8 mouse cellular contexts compared by ENCODE assay signal in genomic region chr9:64639664-64640063, GRCm38 (mm10).
DNase-seq lines count a peak whose midpoint lies in the region; ATAC-seq and TF ChIP-seq lines count a peak whose summit lies in the region.

No protein-coding gene starts in this region.

- H3K27me3 ChIP-seq in CH12.LX (replicated peaks): peaks cover 3% of the 10 kb centered on the region
- no peaks in the 10 kb centered on the region for H3K27me3 ChIP-seq in forebrain, embryonic 14.5 days (replicated peaks; ENCODE audit: control insufficient read depth, insufficient read depth, low read length)

- no peak overlapping the region for H3K9ac ChIP-seq in CH12.LX (ENCODE audit: insufficient read depth, low read depth)
- H3K9ac ChIP-seq in forebrain, embryonic 14.5 days (ENCODE audit: low read length): no peak overlapping the region

- no peaks in the 10 kb centered on the region for H3K36me3 ChIP-seq in CH12.LX (replicated peaks in 1 of 2; ENCODE audit: control insufficient read depth in 1 of 2, insufficient read depth in 1 of 2, low read length in 1 of 2)
- H3K36me3 ChIP-seq in forebrain, embryonic 14.5 days (ENCODE audit: control insufficient read depth, insufficient read depth, low read length): no peaks in the 10 kb centered on the region

- dilution Hi-C loops in CH12.LX (cut with MboI; ENCODE audit: extremely low pct_ligation_motif_present, extremely low pct_unique_long_range_greater_than_20kb, low sequenced_read_pairs): no loop called here

- no peak overlapping the region; the same call in 1 of the 2 replicates for H3K4me2 ChIP-seq in CH12.LX (ENCODE audit: insufficient read depth, low read depth, poor library complexity, severe bottlenecking)
- no peak overlapping the region for H3K4me2 ChIP-seq in forebrain, embryonic 14.5 days (ENCODE audit: low read length)

- no peaks in the 10 kb centered on the region for H3K9me3 ChIP-seq in CH12.LX (replicated peaks; ENCODE audit: low read length)
- no peaks in the 10 kb centered on the region for H3K9me3 ChIP-seq in forebrain, embryonic 14.5 days (replicated peaks; ENCODE audit: control insufficient read depth, low read length)

- TF ChIP-seq CTCF in gastrocnemius, adult 2 months (IDR thresholded peaks at IDR 0.05): peak; percentile 74
- peak; percentile 48 to 84 for TF ChIP-seq CTCF in CH12.LX (conservative IDR thresholded peaks at IDR 0.05 in 1 of 2, IDR thresholded peaks at IDR 0.05 in 1 of 2; ENCODE audit: low read depth in 2 of 2, low read length in 2 of 2)

- H3K4me3 ChIP-seq in gastrocnemius, adult 2 months: no peak overlapping the region
- H3K4me3 ChIP-seq in CH12.LX (replicated peaks in 1 of 3; ENCODE audit: low read depth in 2 of 3, low read length in 2 of 3, poor library complexity in 1 of 3): no peak overlapping the region
- H3K4me3 ChIP-seq in forebrain, embryonic 14.5 days (ENCODE audit: low read depth, low read length): no peak overlapping the region

- in situ Hi-C loops in CH12.LX (cut with MboI; ENCODE audit: low pct_ligation_motif_present, low pct_unique_long_range_greater_than_20kb, low sequenced_read_pairs): loop anchor here (10.0 kb wide), 1 partner anchor 45 kb away; no protein-coding TSS in a partner anchor

- intact Hi-C loops in gastrocnemius, adult 2 months (cut with DNase I): loop anchor here (1.0 to 5.0 kb wide), 2 partner anchors 245 to 292 kb away; no protein-coding TSS in a partner anchor

- DNase-seq in gastrocnemius, adult 2 months: peak; percentile 24
- no peak for DNase-seq in gastrocnemius, adult 8-10 months (ENCODE audit: low spot score in 2 of 2)
- peak; percentile 59 for DNase-seq in CH12.LX (ENCODE audit: extremely low read depth)
- peak; percentile 27 for DNase-seq in c-Kit-positive CD71-positive TER-119-positive erythroid progenitor cells, embryonic 14.5 days (ENCODE audit: low spot score)
- DNase-seq in forebrain, embryonic 14.5 days (ENCODE audit: low spot score): peak; percentile 85
- peak; percentile 45 to 58 for DNase-seq in kidney, postnatal 36 days
- DNase-seq in lung, postnatal 36 days: peak; percentile 69
- DNase-seq in thymus, postnatal 25 days: peak; percentile 19

- ATAC-seq in forebrain, embryonic 14.5 days: peak; percentile 37; the same call in 1 of the 2 replicates

- peaks cover 3 to 23% of the 10 kb centered on the region in 2 experiments for H3K4me1 ChIP-seq in CH12.LX (ENCODE audit: control insufficient read depth in 1 of 2, insufficient read depth in 2 of 2)
- peaks cover 13% of the 10 kb centered on the region for H3K4me1 ChIP-seq in forebrain, embryonic 14.5 days (ENCODE audit: control insufficient read depth, insufficient read depth, low read length)

- H3K79me2 ChIP-seq in CH12.LX (replicated peaks; ENCODE audit: control insufficient read depth, extremely low read depth, insufficient read depth, poor library complexity, severe bottlenecking): no peaks in the 10 kb centered on the region

- TF ChIP-seq EP300 in CH12.LX (IDR thresholded peaks at IDR 0.05; ENCODE audit: low read length): no peak

- peak; percentile 73 for TF ChIP-seq RAD21 in CH12.LX (IDR thresholded peaks at IDR 0.05; ENCODE audit: low read depth, low read length)

- no peak for TF ChIP-seq POLR2A in CH12.LX (IDR thresholded peaks at IDR 0.05; ENCODE audit: low read depth, low read length)

- 15% methylated on average over 5 of the region's 5 CpGs for WGBS in forebrain, embryonic 14.5 days

- no peak overlapping the region for H3K27ac ChIP-seq in gastrocnemius, adult 2 months
- no peak overlapping the region for H3K27ac ChIP-seq in CH12.LX (ENCODE audit: insufficient read depth, low read depth)
- no peak overlapping the region for H3K27ac ChIP-seq in forebrain, embryonic 14.5 days (ENCODE audit: low read depth, low read length)

TF ChIP-seq in CH12.LX, 34 proteins besides CTCF, POLR2A, EP300 and RAD21:
- peak; percentile 44; the same call in 1 of the 2 replicates for TF ChIP-seq TCF12 (IDR thresholded peaks at IDR 0.05; ENCODE audit: low read depth, low read length)
- TF ChIP-seq BHLHE40 (IDR thresholded peaks at IDR 0.05; ENCODE audit: low read depth, low read length): no peak
- TF ChIP-seq ZC3H11A (IDR thresholded peaks at IDR 0.05; ENCODE audit: low read depth, low read length): peak; percentile 3; the same call in 1 of the 2 replicates
- TF ChIP-seq GABPA (IDR thresholded peaks at IDR 0.05; ENCODE audit: insufficient replicate concordance, low read depth, low read length): no peak
- peak; percentile 77 for TF ChIP-seq SMC3 (IDR thresholded peaks at IDR 0.05; ENCODE audit: low read depth, low read length)

Comparison
In these comparisons a context has a peak if more than half of its experiments do, and no peak if none do; other contexts are left out.
1. DNase-seq: peak in gastrocnemius, adult 2 months (single experiment), CH12.LX (single experiment), c-Kit-positive CD71-positive TER-119-positive erythroid progenitor cells, embryonic 14.5 days (single experiment), forebrain, embryonic 14.5 days (single experiment), kidney, postnatal 36 days (2 of 2), lung, postnatal 36 days (single experiment) and thymus, postnatal 25 days (single experiment); none in gastrocnemius, adult 8-10 months (0 of 2).